Mouse (Mus musculus): ENCODE results near the gene Ankrd9.

Ankrd9 gene

DNA sequence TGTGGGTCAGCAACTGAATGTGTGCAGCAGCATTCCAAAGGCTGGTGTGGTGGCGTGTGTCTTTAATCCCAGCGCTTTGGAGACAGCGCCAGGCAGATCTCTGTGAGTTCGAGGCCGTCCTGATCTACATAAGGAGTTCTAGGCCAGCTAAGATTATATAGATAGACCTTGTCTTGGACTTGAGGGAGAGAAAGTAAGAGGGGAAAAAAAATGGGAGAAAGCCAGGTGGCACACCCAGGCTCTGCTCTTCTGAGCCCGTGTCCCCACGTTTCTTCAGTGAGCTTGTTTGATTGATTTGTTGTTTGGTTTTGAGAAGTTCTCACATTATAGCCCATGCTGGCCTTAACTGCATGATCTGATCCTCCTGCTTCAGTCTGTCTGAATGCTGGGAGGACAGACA lies 11.7 kb upstream of the Ankrd9 start:
- DNase-seq (ENCODE audit: low spot score in 2 of 2), result no peak

DNA sequence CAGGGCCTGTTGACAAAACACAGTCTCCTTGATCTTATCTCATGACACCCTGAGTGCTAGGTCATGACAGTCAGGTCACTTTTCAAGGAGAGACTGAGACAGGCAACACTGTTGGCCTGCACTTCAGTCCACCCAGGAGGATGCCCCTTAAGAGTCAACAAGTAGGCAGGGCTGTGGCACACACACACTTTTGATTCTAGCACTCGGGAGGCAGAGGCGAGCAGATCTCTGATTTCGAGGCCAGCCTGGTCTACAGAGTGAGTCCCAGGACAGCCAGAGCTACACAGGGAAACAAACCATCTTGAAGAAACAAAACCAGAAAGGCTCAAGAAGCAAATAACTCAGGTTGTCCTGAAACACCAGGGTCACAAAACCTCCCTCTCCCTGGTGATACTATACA lies 10.6 kb upstream of the Ankrd9 start:
- no peak for DNase-seq (ENCODE audit: low spot score in 2 of 2)

DNA sequence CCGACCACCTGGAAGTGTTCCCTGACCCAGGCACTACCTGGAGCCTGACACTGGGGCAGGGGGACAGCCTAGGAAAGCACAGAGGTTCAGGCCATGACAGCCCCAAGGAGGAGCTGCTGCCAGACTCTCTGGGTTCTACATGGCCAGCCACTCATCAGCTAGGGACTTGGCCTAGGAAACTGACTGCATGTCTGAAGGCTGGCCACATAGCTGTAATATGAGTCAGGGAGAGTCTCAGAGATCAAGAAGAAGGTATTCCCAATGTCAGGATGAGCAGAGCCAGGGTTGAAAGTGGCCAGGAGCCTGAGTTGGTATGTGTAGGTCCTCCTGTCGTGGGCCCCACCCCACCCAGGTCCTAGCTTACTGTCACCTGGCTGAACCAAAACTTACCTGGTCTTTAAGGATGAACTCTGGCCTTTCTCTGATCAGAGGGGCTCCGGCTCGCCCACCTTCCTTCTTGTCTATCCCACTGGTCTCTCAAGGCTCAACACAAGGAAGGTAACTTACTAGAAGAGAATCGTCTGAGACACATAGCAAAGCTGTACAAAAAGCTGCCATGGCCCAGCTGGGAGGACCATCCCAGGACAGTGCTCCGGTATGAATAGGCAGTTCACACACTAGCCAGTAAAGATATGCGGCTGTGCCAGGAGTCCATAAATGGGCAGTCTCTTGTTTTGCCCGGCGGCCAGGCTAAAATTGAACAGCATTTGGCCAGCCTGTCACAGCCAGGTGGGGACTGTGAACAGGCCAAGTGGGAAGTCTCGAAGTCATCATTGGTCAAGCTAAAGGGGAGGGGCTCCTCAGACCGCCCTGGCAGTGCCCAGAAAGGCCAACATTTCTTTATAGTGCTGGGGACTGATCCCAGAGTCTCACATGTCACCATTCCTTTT lies 7.9 kb upstream of the Ankrd9 start:
- DNase-seq (ENCODE audit: low spot score in 2 of 2), result no peak

GRCm38 (mm10) chr12:110985141-110985540 lies 6.3 kb upstream of the Ankrd9 start:
- DNase-seq (ENCODE audit: low spot score in 2 of 2), result no peak

GRCm38 (mm10) chr12:110984598-110984997 lies 5.8 kb upstream of the Ankrd9 start:
- no peak for DNase-seq (ENCODE audit: low spot score in 2 of 2)

GRCm38 (mm10) chr12:110983714-110984113 lies 4.9 kb upstream of the Ankrd9 start:
- DNase-seq (ENCODE audit: low spot score in 2 of 2), result no peak

- no peak for DNase-seq (ENCODE audit: low spot score in 2 of 2)
These were observed 4.2 kb upstream of the Ankrd9 start for GRCm38 (mm10) chr12:110983083-110983482.

GRCm38 (mm10) chr12:110981736-110982135 lies 2.9 kb upstream of the Ankrd9 start:
- no peak for DNase-seq (ENCODE audit: low spot score in 2 of 2)

DNA sequence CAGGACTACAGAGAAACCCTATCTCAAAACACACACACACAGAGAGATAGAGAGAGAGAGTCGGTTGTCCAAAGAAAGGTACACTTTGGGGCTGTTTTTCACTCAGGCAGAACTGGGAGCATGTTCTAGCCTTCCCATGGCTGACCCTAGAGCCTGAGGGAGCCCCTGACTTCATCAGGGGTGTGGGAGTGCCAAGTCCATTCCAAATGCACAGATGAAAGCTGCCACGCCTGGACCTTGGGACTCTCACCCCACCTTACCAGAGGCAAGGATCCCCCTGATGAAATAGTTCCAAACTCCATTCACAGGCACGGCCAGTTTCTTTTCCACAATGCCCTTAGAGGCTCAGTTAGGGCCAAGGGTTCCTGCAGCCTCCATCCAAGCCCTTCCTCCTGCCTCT lies 968 bp upstream of the Ankrd9 start:
- DNase-seq (ENCODE audit: low spot score in 2 of 2), result no peak

GRCm38 (mm10) chr12:110977896-110978606 lies 789 bp downstream of the Ankrd9 start:
- DNase-seq (ENCODE audit: low spot score in 2 of 2), result no peak

GRCm38 (mm10) chr12:110977345-110977733 lies 1.5 kb downstream of the Ankrd9 start:
- no peak for DNase-seq (ENCODE audit: low spot score in 2 of 2)

DNA sequence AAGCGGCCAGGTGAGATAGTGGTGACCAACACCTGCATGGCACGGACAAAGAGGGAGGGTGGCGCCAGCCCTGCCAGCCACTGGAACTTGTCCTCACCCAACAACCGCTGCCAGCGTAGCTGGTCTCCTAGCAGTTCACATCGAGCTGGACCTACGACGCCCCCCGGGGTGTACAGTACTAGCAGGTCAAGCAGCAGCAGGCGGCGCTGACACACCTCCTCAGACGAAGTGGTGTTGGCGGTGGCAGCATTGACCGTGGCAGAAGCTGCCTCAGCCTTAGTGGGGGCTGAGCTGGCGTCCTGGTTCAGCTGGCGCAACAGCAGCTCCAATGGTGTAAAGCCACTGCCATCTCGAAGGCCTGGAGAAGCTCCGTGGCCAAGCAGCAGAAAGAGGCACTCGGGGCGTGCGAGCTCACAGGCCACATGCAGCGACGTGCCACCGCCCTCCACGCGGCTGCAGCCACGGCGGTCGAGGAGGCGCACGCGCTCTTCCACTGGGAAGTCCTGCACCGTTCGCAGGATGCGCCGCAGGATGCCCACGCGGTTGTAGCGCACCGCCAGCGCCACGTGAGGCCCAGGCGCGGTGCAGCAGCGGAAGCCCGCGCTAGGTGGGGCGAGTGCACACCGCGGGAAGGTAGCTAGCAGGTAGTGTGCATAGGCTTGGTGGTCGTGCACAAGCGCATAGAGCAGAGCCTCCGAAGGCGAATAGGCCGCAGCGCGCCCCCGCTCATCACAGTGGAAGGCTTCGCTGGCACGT lies 2.1 kb downstream of the Ankrd9 start:
- no peak for DNase-seq (ENCODE audit: low spot score in 2 of 2)

GRCm38 (mm10) chr12:110975838-110976468 lies 2.9 kb downstream of the Ankrd9 start:
- DNase-seq (ENCODE audit: low spot score in 2 of 2), result no peak

GRCm38 (mm10) chr12:110975385-110975784 lies 3.5 kb downstream of the Ankrd9 start:
- DNase-seq (ENCODE audit: low spot score in 2 of 2), result no peak

DNA sequence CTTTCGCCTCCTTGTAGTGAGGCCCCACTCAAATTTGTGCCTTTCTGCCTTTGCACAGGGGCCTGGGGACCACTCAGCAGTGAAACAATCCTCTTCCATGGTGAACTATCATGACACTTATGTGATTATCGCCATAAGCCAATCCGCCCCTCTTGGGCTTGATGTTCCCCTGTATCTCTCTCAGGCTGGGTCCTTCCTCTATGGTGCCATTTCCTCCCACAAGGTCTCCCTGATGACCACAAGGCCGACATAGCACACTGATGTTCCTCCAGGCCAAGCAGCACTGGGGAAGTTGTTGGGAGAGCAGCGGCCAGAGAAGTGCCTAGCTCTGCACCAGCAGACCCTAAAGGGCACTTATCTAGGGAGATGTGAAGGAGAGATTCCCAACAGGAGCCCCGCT lies 4.1 kb downstream of the Ankrd9 start:
- no peak for DNase-seq (ENCODE audit: low spot score in 2 of 2)

GRCm38 (mm10) chr12:110974295-110974694 lies 4.5 kb downstream of the Ankrd9 start:
- no peak for DNase-seq (ENCODE audit: low spot score in 2 of 2)

DNA sequence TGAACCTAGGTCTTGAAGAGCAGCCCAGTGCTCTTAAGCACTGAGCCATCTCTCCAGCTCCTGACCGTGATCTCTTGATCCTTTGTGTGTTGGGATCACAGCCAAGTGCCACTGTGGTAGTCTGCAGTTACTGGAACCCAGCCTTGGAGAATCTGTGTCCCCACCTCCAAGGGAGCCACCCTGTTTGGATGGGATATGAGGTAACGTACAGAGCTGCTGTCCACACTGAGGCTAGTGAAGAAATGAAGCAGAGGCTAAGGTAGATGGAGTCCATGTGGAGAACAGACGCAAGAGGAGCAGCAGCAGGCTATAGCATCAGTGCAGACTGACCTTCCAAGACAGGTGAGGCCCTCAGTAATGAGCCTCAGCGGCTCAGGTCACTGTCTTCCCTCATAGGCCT lies 5.0 kb downstream of the Ankrd9 start:
- no peak for DNase-seq (ENCODE audit: low spot score in 2 of 2)

- no peak for DNase-seq (ENCODE audit: low spot score in 2 of 2)
These were observed 6.9 kb downstream of the Ankrd9 start for GRCm38 (mm10) chr12:110971972-110972371.

GRCm38 (mm10) chr12:110970408-110970807 lies 8.4 kb downstream of the Ankrd9 start:
- no peak for DNase-seq (ENCODE audit: low spot score in 2 of 2)

GRCm38 (mm10) chr12:110967146-110967545 lies 11.7 kb downstream of the Ankrd9 start:
- no peak for DNase-seq (ENCODE audit: low spot score in 2 of 2)

- DNase-seq (ENCODE audit: low spot score in 2 of 2), result no peak
These were observed 12.8 kb downstream of the Ankrd9 start for GRCm38 (mm10) chr12:110966079-110966478.

DNA sequence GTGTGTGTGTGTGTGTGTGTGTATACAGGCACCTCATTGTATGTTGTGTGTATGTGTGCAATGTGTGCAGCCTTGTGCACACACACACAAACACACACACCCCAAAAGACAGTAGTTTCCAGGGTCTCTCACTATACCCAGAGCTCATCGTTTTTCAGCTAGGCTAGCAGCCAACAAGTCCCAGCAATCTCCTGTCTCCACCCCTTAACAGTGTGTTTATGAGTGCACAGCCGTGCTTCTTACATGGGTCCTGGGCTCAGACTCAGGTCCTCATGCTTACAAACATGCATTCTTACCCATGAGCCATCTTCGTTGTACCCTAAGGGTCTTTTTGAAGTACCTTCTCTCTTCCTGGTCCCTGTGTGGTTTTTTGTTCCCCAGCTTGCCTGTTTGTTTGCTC lies 13.3 kb downstream of the Ankrd9 start:
- no peak for DNase-seq (ENCODE audit: low spot score in 2 of 2)
